Mouse (Mus musculus) midbrain, embryonic 16.5 days (tissue): Measurements from ENCODE around the gene Usp22. TPM values are rescaled to one million over a fixed set of nuclear protein-coding genes. Genes with fewer than 3 reads are reported as not detected.

ENCODE experiments used
- ATAC-seq: fragments of 200-750 bp; cut with Nextera tagmentation; 2 replicates; pipeline ENCODE4 v1.8.0; 2017; ENCODE audit warnings: moderate TSS enrichment
- H3K27ac ChIP-seq: fragments of 300-500 bp; sonication (generic); 2 replicates; pipeline ENCODE4 v1.5.1; 2014; ENCODE audit warnings: mild to moderate bottlenecking, low read length, mixed read lengths
- H3K27me3 ChIP-seq: fragments of 300-500 bp; sonication (generic); 2 replicates; pipeline ENCODE4 v1.6.1; 2014; ENCODE audit warnings: low read depth, low read length, mixed read lengths; ENCODE audit not compliant: control insufficient read depth, insufficient read depth
- H3K36me3 ChIP-seq: fragments of 300-500 bp; sonication (generic); 2 replicates; pipeline ENCODE4 v1.6.1; 2014; ENCODE audit warnings: mild to moderate bottlenecking, low read length, moderate library complexity, mixed read lengths; ENCODE audit not compliant: control insufficient read depth, insufficient read depth
- H3K4me1 ChIP-seq: fragments of 300-500 bp; sonication (generic); 2 replicates; pipeline ENCODE4 v1.6.1; 2014; ENCODE audit warnings: mild to moderate bottlenecking, low read length, mixed read lengths; ENCODE audit not compliant: control insufficient read depth, insufficient read depth
- H3K4me2 ChIP-seq: fragments of 300-500 bp; sonication (generic); 2 replicates; pipeline ENCODE4 v1.6.1; 2014; ENCODE audit warnings: mild to moderate bottlenecking, low read length, mixed read lengths
- H3K4me3 ChIP-seq: fragments of 300-500 bp; sonication (generic); 2 replicates; pipeline ENCODE4 v1.5.1; 2014; ENCODE audit warnings: low read depth, mild to moderate bottlenecking, low read length, moderate library complexity, mixed read lengths
- H3K9ac ChIP-seq: fragments of 300-500 bp; sonication (generic); 2 replicates; pipeline ENCODE4 v1.6.1; 2014; ENCODE audit warnings: low read depth, low read length, mixed read lengths
- H3K9me3 ChIP-seq: fragments of 300-500 bp; sonication (generic); replicated peaks from 2 replicates; pipeline ENCODE4 v1.6.1; 2014; ENCODE audit warnings: mild to moderate bottlenecking, low read length, mixed read lengths; ENCODE audit not compliant: control insufficient read depth, poor library complexity, severe bottlenecking
- WGBS: fragments of 180-500 bp; shearing (Covaris S2); extraction: QIAGEN DNeasy Blood & Tissue Kit; methylation state at CpG from one replicate; pipeline ENCODE4 v1.1.7; 2014; 5-methylcytosine and 5-hydroxymethylcytosine counted together
- polyA plus RNA-seq: library from polyadenylated mRNA; unstranded; fragments of >200 nt; fragmentation: Nextera tagmentation; extraction: Ambion mirVana; gene quantifications from 2 replicates; pipeline ENCODE4 v1.2.1, GENCODE M21; 2015

Usp22 gene
- polyA plus RNA-seq, 1 experiment from 2014 or later: 439 TPM

- Histone ChIP-seq H3K27me3 (no peaks in the 10 kb centered on the region), H3K9me3 (no peaks in the 10 kb centered on the region), H3K27ac (no peak within 1 kb of the TSS), H3K9ac (no peak within 1 kb of the TSS), H3K4me3 (no peak within 1 kb of the TSS), H3K36me3 (no peaks in the 10 kb centered on the region), H3K4me1 (0 out of 2 replicates have a peak, but pooled peaks cover 2% of the 10 kb centered on the region), H3K4me2 (no peak within 1 kb of the TSS)
- WGBS: 68% methylated on average over 10 of the region's 10 CpGs
- ATAC-seq: no peak
Observed at GRCm38 (mm10) chr11:61207487-61208246, 32.8 kb upstream of the Usp22 start, which contains the start of gene Aldh3a1. Aldh3a1 (plus strand) TSS chr11:61207537.

- no peaks in the 10 kb centered on the region for H3K27me3 ChIP-seq
- 95% methylated on average over 3 of the region's 3 CpGs for WGBS
- no peaks in the 10 kb centered on the region for H3K9me3 ChIP-seq
- no peak overlapping the region for H3K9ac ChIP-seq
- 0 out of 2 replicates have a peak, but pooled peaks cover 2% of the 10 kb centered on the region for H3K4me1 ChIP-seq
- H3K4me2 ChIP-seq: no peak overlapping the region
- no peak for ATAC-seq
- no peaks in the 10 kb centered on the region for H3K36me3 ChIP-seq
- H3K27ac ChIP-seq: no peak overlapping the region
- no peak overlapping the region for H3K4me3 ChIP-seq
Observed at GRCm38 (mm10) chr11:61206136-61206535, 31.3 kb upstream of the Usp22 start.

- Histone ChIP-seq H3K27me3 (no peaks in the 10 kb centered on the region), H3K9ac (no peak overlapping the region), H3K4me3 (no peak overlapping the region), H3K36me3 (no peaks in the 10 kb centered on the region), H3K4me1 (0 out of 2 replicates have a peak, but pooled peaks cover 2% of the 10 kb centered on the region), H3K9me3 (no peaks in the 10 kb centered on the region), H3K27ac (no peak overlapping the region), H3K4me2 (no peak overlapping the region)
- no peak for ATAC-seq
- 95% methylated on average over 9 of the region's 10 CpGs for WGBS
Observed at GRCm38 (mm10) chr11:61205167-61205950, 30.5 kb upstream of the Usp22 start.

- no peaks in the 10 kb centered on the region for H3K27me3 ChIP-seq
- no peak for ATAC-seq
- no peak overlapping the region for H3K27ac ChIP-seq
- H3K4me3 ChIP-seq: no peak overlapping the region
- no peak overlapping the region for H3K9ac ChIP-seq
- no peaks in the 10 kb centered on the region for H3K36me3 ChIP-seq
- H3K9me3 ChIP-seq: no peaks in the 10 kb centered on the region
- H3K4me2 ChIP-seq: no peak overlapping the region
- WGBS: 71% methylated on average over 2 of the region's 2 CpGs
- 0 out of 2 replicates have a peak, but pooled peaks cover 2% of the 10 kb centered on the region for H3K4me1 ChIP-seq
Observed at GRCm38 (mm10) chr11:61202810-61203209, 28.0 kb upstream of the Usp22 start.

GRCm38 (mm10) chr11:61202186-61202585 is 27.3 kb upstream of the Usp22 start:
- H3K36me3 ChIP-seq: no peaks in the 10 kb centered on the region
- no peaks in the 10 kb centered on the region for H3K27me3 ChIP-seq
- no peak for ATAC-seq
- H3K4me2 ChIP-seq: no peak overlapping the region
- no peaks in the 10 kb centered on the region for H3K9me3 ChIP-seq
- H3K9ac ChIP-seq: no peak overlapping the region
- no peaks in the 10 kb centered on the region for H3K4me1 ChIP-seq
- WGBS: 63% methylated on average over 6 of the region's 6 CpGs
- no peak overlapping the region for H3K27ac ChIP-seq
- H3K4me3 ChIP-seq: no peak overlapping the region

GRCm38 (mm10) chr11:61199620-61200362 is 24.9 kb upstream of the Usp22 start:
- ATAC-seq: no peak
- Histone ChIP-seq H3K27me3 (no peaks in the 10 kb centered on the region), H3K4me2 (no peak overlapping the region), H3K27ac (no peak overlapping the region), H3K9me3 (no peaks in the 10 kb centered on the region), H3K4me1 (no peaks in the 10 kb centered on the region), H3K9ac (no peak overlapping the region), H3K36me3 (no peaks in the 10 kb centered on the region), H3K4me3 (no peak overlapping the region)
- 74% methylated on average over 4 of the region's 4 CpGs for WGBS

- Histone ChIP-seq H3K36me3 (no peaks in the 10 kb centered on the region), H3K27me3 (no peaks in the 10 kb centered on the region), H3K9me3 (no peaks in the 10 kb centered on the region), H3K4me3 (no peak overlapping the region), H3K27ac (no peak overlapping the region), H3K4me1 (no peaks in the 10 kb centered on the region), H3K4me2 (no peak overlapping the region), H3K9ac (no peak overlapping the region)
- no peak for ATAC-seq
Observed at GRCm38 (mm10) chr11:61197935-61198334, 23.1 kb upstream of the Usp22 start.

GRCm38 (mm10) chr11:61196616-61197353 is 21.9 kb upstream of the Usp22 start:
- Histone ChIP-seq H3K4me2 (no peak overlapping the region), H3K27ac (no peak overlapping the region), H3K27me3 (no peaks in the 10 kb centered on the region), H3K9ac (no peak overlapping the region), H3K4me3 (no peak overlapping the region), H3K36me3 (no peaks in the 10 kb centered on the region), H3K4me1 (no peaks in the 10 kb centered on the region), H3K9me3 (no peaks in the 10 kb centered on the region)
- WGBS: 85% methylated on average over 14 of the region's 14 CpGs
- no peak for ATAC-seq
